Mouse (Mus musculus) liver, embryonic 12.5 days (tissue): ENCODE measurements around the gene Apc2. TPM values are rescaled to one million over a fixed set of nuclear protein-coding genes. Genes with fewer than 3 reads are reported as not detected.

Experiments
- ATAC-seq: fragments of 200-750 bp; cut with Nextera tagmentation; 2 replicates; pipeline ENCODE4 v1.8.0; 2017; ENCODE audit warnings: moderate number of reproducible peaks, mild to moderate bottlenecking, moderate library complexity
- H3K27ac ChIP-seq: fragments of 300-500 bp; sonication (generic); 2 replicates; pipeline ENCODE4 v1.5.1; 2016; ENCODE audit warnings: mild to moderate bottlenecking
- H3K27me3 ChIP-seq: fragments of 300-500 bp; sonication (generic); replicated peaks from 2 replicates; pipeline ENCODE4 v1.6.1; 2016; ENCODE audit warnings: mild to moderate bottlenecking, moderate library complexity
- H3K36me3 ChIP-seq: fragments of 300-500 bp; sonication (generic); 2 replicates; pipeline ENCODE4 v1.6.1; 2016; ENCODE audit warnings: mild to moderate bottlenecking, moderate library complexity
- H3K4me1 ChIP-seq: fragments of 300-500 bp; sonication (generic); 2 replicates; pipeline ENCODE4 v1.6.1; 2016
- H3K4me2 ChIP-seq: fragments of 300-500 bp; sonication (generic); 2 replicates; pipeline ENCODE4 v1.6.1; 2016; ENCODE audit warnings: mild to moderate bottlenecking, moderate library complexity
- H3K4me3 ChIP-seq: fragments of 300-500 bp; sonication (generic); 2 replicates; pipeline ENCODE4 v1.5.1; 2016; ENCODE audit warnings: mild to moderate bottlenecking, moderate library complexity
- H3K9ac ChIP-seq: fragments of 300-500 bp; sonication (generic); 2 replicates; pipeline ENCODE4 v1.6.1; 2016; ENCODE audit warnings: mild to moderate bottlenecking, moderate library complexity
- H3K9me3 ChIP-seq: fragments of 300-500 bp; sonication (generic); replicated peaks from 2 replicates; pipeline ENCODE4 v1.6.1; 2016; ENCODE audit warnings: mild to moderate bottlenecking, moderate library complexity
- WGBS: fragments of 180-500 bp; shearing (Covaris S2); methylation state at CpG from one replicate; pipeline ENCODE4 v1.1.7; 2016; ENCODE audit not compliant: insufficient replicate concordance; 5-methylcytosine and 5-hydroxymethylcytosine counted together
- polyA plus RNA-seq: library from polyadenylated mRNA; unstranded; fragments of >200 nt; fragmentation: Nextera tagmentation; extraction: Ambion mirVana; gene quantifications from 2 replicates; pipeline ENCODE4 v1.2.1, GENCODE M21; 2016

Apc2 gene
- polyA plus RNA-seq, 1 experiment from 2014 or later = 0.17 TPM

- no peak overlapping the region for H3K4me3 ChIP-seq
- H3K4me2 ChIP-seq = no peak overlapping the region
- no peak overlapping the region for H3K27ac ChIP-seq
- H3K9me3 ChIP-seq = no peaks in the 10 kb centered on the region
- H3K27me3 ChIP-seq = no peaks in the 10 kb centered on the region
- no peak overlapping the region for H3K9ac ChIP-seq
- WGBS = 92% methylated on average over 5 of the region's 5 CpGs
- H3K36me3 ChIP-seq = peaks cover 82% of the 10 kb centered on the region
- peaks cover 43% of the 10 kb centered on the region for H3K4me1 ChIP-seq
- no peak for ATAC-seq
Observed at GRCm38 (mm10) chr10:80255881-80256535, 39.8 kb upstream of the Apc2 start.

- Histone ChIP-seq H3K27me3 (no peaks in the 10 kb centered on the region), H3K27ac (0 out of 2 replicates have a peak overlapping the region, but pooled peaks have one; percentile 9), H3K9me3 (no peaks in the 10 kb centered on the region), H3K4me2 (no peak overlapping the region), H3K9ac (no peak overlapping the region), H3K36me3 (peaks cover 64% of the 10 kb centered on the region), H3K4me1 (peaks cover 52% of the 10 kb centered on the region), H3K4me3 (no peak overlapping the region)
- ATAC-seq = no peak
- 74% methylated on average over 2 of the region's 2 CpGs for WGBS
Observed at GRCm38 (mm10) chr10:80257936-80258335, 37.8 kb upstream of the Apc2 start.

- peaks cover 60% of the 10 kb centered on the region for H3K4me1 ChIP-seq
- no peak overlapping the region; the same call in 1 of the 2 replicates for H3K9ac ChIP-seq
- no peaks in the 10 kb centered on the region for H3K27me3 ChIP-seq
- H3K9me3 ChIP-seq = no peaks in the 10 kb centered on the region
- no peak overlapping the region for H3K4me3 ChIP-seq
- no peak for ATAC-seq
- 84% methylated on average over 14 of the region's 14 CpGs for WGBS
- H3K36me3 ChIP-seq = peaks cover 55% of the 10 kb centered on the region
- H3K27ac ChIP-seq = no peak overlapping the region; the same call in 1 of the 2 replicates
- H3K4me2 ChIP-seq = peak overlapping the region; percentile 90; the same call in 1 of the 2 replicates
Observed at GRCm38 (mm10) chr10:80258752-80259462, 36.9 kb upstream of the Apc2 start.

GRCm38 (mm10) chr10:80259463-80259805 is 36.3 kb upstream of the Apc2 start:
- peaks cover 64% of the 10 kb centered on the region for H3K4me1 ChIP-seq
- H3K9me3 ChIP-seq = no peaks in the 10 kb centered on the region
- no peaks in the 10 kb centered on the region for H3K27me3 ChIP-seq
- peaks cover 50% of the 10 kb centered on the region for H3K36me3 ChIP-seq
- H3K4me3 ChIP-seq = peak overlapping the region; percentile 58
- peak overlapping the region; percentile 72; the same call in 1 of the 2 replicates for H3K9ac ChIP-seq
- peak overlapping the region; percentile 94; the same call in 1 of the 2 replicates for H3K27ac ChIP-seq
- peak overlapping the region; percentile 90 for H3K4me2 ChIP-seq
- ATAC-seq = no peak
- 76% methylated on average over 6 of the region's 6 CpGs for WGBS

- Histone ChIP-seq H3K27me3 (no peaks in the 10 kb centered on the region), H3K36me3 (peaks cover 43% of the 10 kb centered on the region), H3K9me3 (no peaks in the 10 kb centered on the region), H3K4me2 (peak overlapping the region; percentile 90), H3K27ac (peak overlapping the region; percentile 94), H3K9ac (peak overlapping the region; percentile 72), H3K4me3 (peak overlapping the region; percentile 58), H3K4me1 (peaks cover 65% of the 10 kb centered on the region)
- ATAC-seq = no peak
- 14% methylated on average over 19 of the region's 19 CpGs for WGBS
Observed at GRCm38 (mm10) chr10:80259861-80260641, 35.7 kb upstream of the Apc2 start.

GRCm38 (mm10) chr10:80260642-80261584 is 34.9 kb upstream of the Apc2 start, which contains the start of the genes Gamt and Dazap1:
Gene Gamt, minus strand, starts transcription at chr10:80261012.
Gene Dazap1, plus strand, starts transcription at chr10:80261486.
- WGBS = under 1% methylated on average over 49 of the region's 49 CpGs

GRCm38 (mm10) chr10:80261585-80261968 is 34.2 kb upstream of the Apc2 start:
- Histone ChIP-seq H3K4me3 (peak overlapping the region; percentile 58), H3K27ac (peak overlapping the region; percentile 94), H3K27me3 (no peaks in the 10 kb centered on the region), H3K9ac (peak overlapping the region; percentile 71), H3K36me3 (peaks cover 31% of the 10 kb centered on the region), H3K4me1 (peaks cover 75% of the 10 kb centered on the region), H3K4me2 (peak overlapping the region; percentile 90), H3K9me3 (no peaks in the 10 kb centered on the region)
- ATAC-seq = peak; percentile 63
- WGBS = 0% methylated on average over 14 of the region's 14 CpGs

More at GRCm38 (mm10) chr10:80260642-80261584, 34.9 kb upstream of the Apc2 start, which contains the start of the genes Gamt and Dazap1:
- H3K4me1 ChIP-seq = peaks cover 69% of the 10 kb centered on the region
- H3K4me3 ChIP-seq = peak within 1 kb of the TSS; percentile 58
- no peaks in the 10 kb centered on the region for H3K27me3 ChIP-seq
- H3K4me2 ChIP-seq = peak within 1 kb of the TSS; percentile 90
- no peaks in the 10 kb centered on the region for H3K9me3 ChIP-seq
- peak; percentile 80 for ATAC-seq
- peak within 1 kb of the TSS; percentile 94 for H3K27ac ChIP-seq
- peaks cover 35% of the 10 kb centered on the region for H3K36me3 ChIP-seq
- peak within 1 kb of the TSS; percentile 72 for H3K9ac ChIP-seq

GRCm38 (mm10) chr10:80262169-80262568 is 33.6 kb upstream of the Apc2 start:
- Histone ChIP-seq H3K4me1 (peaks cover 81% of the 10 kb centered on the region), H3K27me3 (no peaks in the 10 kb centered on the region), H3K9me3 (no peaks in the 10 kb centered on the region), H3K36me3 (peaks cover 31% of the 10 kb centered on the region), H3K4me3 (peak overlapping the region; percentile 58), H3K27ac (peak overlapping the region; percentile 94), H3K9ac (peak overlapping the region; percentile 71), H3K4me2 (peak overlapping the region; percentile 90)
- WGBS = 52% methylated on average over 12 of the region's 12 CpGs
- ATAC-seq = no peak

- Histone ChIP-seq H3K27me3 (no peaks in the 10 kb centered on the region), H3K4me2 (peak overlapping the region; percentile 90; the same call in 1 of the 2 replicates), H3K4me1 (peaks cover 86% of the 10 kb centered on the region), H3K9me3 (no peaks in the 10 kb centered on the region), H3K4me3 (no peak overlapping the region), H3K36me3 (peaks cover 33% of the 10 kb centered on the region), H3K9ac (no peak overlapping the region), H3K27ac (0 out of 2 replicates have a peak overlapping the region, but pooled peaks have one; percentile 94)
- ATAC-seq = no peak
- 83% methylated on average over 10 of the region's 10 CpGs for WGBS
Observed at GRCm38 (mm10) chr10:80262776-80263365, 32.9 kb upstream of the Apc2 start.

GRCm38 (mm10) chr10:80264341-80265148 is 31.2 kb upstream of the Apc2 start:
- Histone ChIP-seq H3K27me3 (no peaks in the 10 kb centered on the region), H3K27ac (peak overlapping the region; percentile 89), H3K4me3 (peak overlapping the region; percentile 97), H3K9me3 (no peaks in the 10 kb centered on the region), H3K4me2 (peak overlapping the region; percentile 85), H3K9ac (peak overlapping the region; percentile 99), H3K36me3 (peaks cover 33% of the 10 kb centered on the region), H3K4me1 (peaks cover 86% of the 10 kb centered on the region)
- 1% methylated on average over 80 of the region's 81 CpGs for WGBS
- ATAC-seq = peak; percentile 67
